ENCODE assay signal across 14 mouse cellular contexts in genomic region chr6:96053476-96053875, GRCm38 (mm10).
DNase-seq lines count a peak whose midpoint lies in the region.
"Had no signal": no experiment of that assay in that cellular context is flagged by ENCODE, and none has a peak within 500 bp of the region (broad histone marks: within the 10 kb centered on the region; RNA-seq: fewer than 3 reads in every experiment).

No protein-coding gene starts in this region.

- peak; percentile 81 for DNase-seq in 3T3-L1 (ENCODE audit: low read depth, low spot score)
- DNase-seq in 416B (ENCODE audit: low read depth), result peak; percentile 4
- DNase-seq in NIH3T3 (ENCODE audit: low read depth), result peak; percentile 73
- no peak for DNase-seq in cerebellum, adult 8-10 months
- DNase-seq in kidney, postnatal 14 days, result no peak
- DNase-seq in right cerebral cortex, adult 18-20 months, result no peak
- DNase-seq: adrenal gland, adult 2 months; adrenal gland, postnatal 10 days; adrenal gland, postnatal 36 days; cerebellum, adult 11 months; cerebellum, adult 18-20 months; cerebellum, adult 9-10 months; cerebellum, postnatal 10 days; cerebellum, postnatal 25 days had no signal

Comparison
In these comparisons a context has a peak if more than half of its experiments do, and no peak if none do; other contexts are left out.
1. DNase-seq: peak in 3T3-L1 (single experiment), 416B (single experiment) and NIH3T3 (single experiment); none in cerebellum, adult 8-10 months (single experiment), kidney, postnatal 14 days (single experiment) and right cerebral cortex, adult 18-20 months (single experiment).